Mouse (Mus musculus): ENCODE measurements around the gene Prdx3.

GRCm38 (mm10) chr19:60891123-60891470 is 16.7 kb upstream of the Prdx3 start:
- no peak for TF ChIP-seq CTCF (IDR thresholded peaks at IDR 0.05; ENCODE audit: extremely low read depth, insufficient read length, insufficient replicate concordance, low read depth, low read length)
- no peak for TF ChIP-seq POLR2A (IDR thresholded peaks at IDR 0.05; ENCODE audit: low read depth, low read length)

All from small intestine, adult 2 months (tissue).